Mouse (Mus musculus) gastrocnemius, adult 2 months (tissue): ENCODE data around the gene Rfx4. TPM values are rescaled to one million over a fixed set of nuclear protein-coding genes. Genes with fewer than 3 reads are reported as not detected.

Experiments
- DNase-seq: peaks from one replicate; pipeline ENCODE4 v3.0.0; 2022
- H3K27ac ChIP-seq: fragments of 200-600 bp; 2 replicates; pipeline ENCODE4 v1.8.1; 2022; ENCODE audit warnings: mild to moderate bottlenecking
- H3K4me3 ChIP-seq: fragments of 200-600 bp; 2 replicates; pipeline ENCODE4 v1.8.1; 2022; ENCODE audit warnings: mild to moderate bottlenecking, moderate library complexity
- CTCF ChIP-seq: fragments of 200-600 bp; IDR thresholded peaks from 2 replicates; pipeline ENCODE4 v1.8.1; 2022; ENCODE audit warnings: antibody characterized with exemption, mild to moderate bottlenecking, moderate library complexity
- intact Hi-C: fragments of 180-260 bp; cut with DNase I; formaldehyde crosslinking; loops from one replicate; pipeline ENCODE4 v1.15.1; 2025
- total RNA-seq, 2 experiments: library from RNA; stranded (reverse); gene quantifications; 2 replicates each; pipeline ENCODE4 v1.2.3; 2021

The Rfx4 gene
- total RNA-seq, 2 experiments from 2014 or later, result not detected

- intact Hi-C loops, result no loop called here
- H3K27ac ChIP-seq, result no peak overlapping the region
- no peak for DNase-seq
- no peak for TF ChIP-seq CTCF
- no peak overlapping the region for H3K4me3 ChIP-seq
These were observed 28.1 kb upstream of the Rfx4 start for GRCm38 (mm10) chr10:84727760-84728159.

GRCm38 (mm10) chr10:84730078-84730477, 25.8 kb upstream of the Rfx4 start:
- H3K27ac ChIP-seq, result no peak overlapping the region
- intact Hi-C loops, result no loop called here

GRCm38 (mm10) chr10:84730956-84731355, 24.9 kb upstream of the Rfx4 start:
- TF ChIP-seq CTCF, result no peak
- no peak for DNase-seq
- no peak overlapping the region for H3K27ac ChIP-seq
- intact Hi-C loops, result no loop called here
- no peak overlapping the region for H3K4me3 ChIP-seq

More at GRCm38 (mm10) chr10:84730078-84730477, 25.8 kb upstream of the Rfx4 start:
- peak; percentile 45 for TF ChIP-seq CTCF
- H3K4me3 ChIP-seq, result no peak overlapping the region
- DNase-seq, result no peak

GRCm38 (mm10) chr10:84733511-84733910, 22.4 kb upstream of the Rfx4 start:
- Histone ChIP-seq H3K4me3 (no peak overlapping the region), H3K27ac (no peak overlapping the region)
- intact Hi-C loops, result no loop called here
- no peak for DNase-seq
- no peak for TF ChIP-seq CTCF

GRCm38 (mm10) chr10:84754851-84755785, 744 bp upstream of the Rfx4 start:
- intact Hi-C loops, result no loop called here
- Histone ChIP-seq H3K4me3 (peak overlapping the region; percentile 66), H3K27ac (no peak overlapping the region)
- peak; percentile 40 for DNase-seq
- no peak for TF ChIP-seq CTCF

GRCm38 (mm10) chr10:84756435-84757095, 703 bp downstream of the Rfx4 start:
- H3K4me3 ChIP-seq, result peak overlapping the region; percentile 66

GRCm38 (mm10) chr10:84757426-84758199, 1.8 kb downstream of the Rfx4 start:
- H3K4me3 ChIP-seq, result no peak overlapping the region
- H3K27ac ChIP-seq, result no peak overlapping the region
- intact Hi-C loops, result no loop called here
- TF ChIP-seq CTCF, result no peak
- DNase-seq, result no peak

More at GRCm38 (mm10) chr10:84756435-84757095, 703 bp downstream of the Rfx4 start:
- TF ChIP-seq CTCF, result no peak
- intact Hi-C loops, result no loop called here
- no peak overlapping the region for H3K27ac ChIP-seq
- DNase-seq, result no peak

- no peak for DNase-seq
- intact Hi-C loops, result no loop called here
- no peak overlapping the region for H3K27ac ChIP-seq
These were observed 2.3 kb downstream of the Rfx4 start for GRCm38 (mm10) chr10:84758200-84758468.

GRCm38 (mm10) chr10:84758483-84759431, 2.9 kb downstream of the Rfx4 start:
- no peak for TF ChIP-seq CTCF
- H3K27ac ChIP-seq, result no peak overlapping the region
- intact Hi-C loops, result no loop called here
- no peak overlapping the region for H3K4me3 ChIP-seq
- no peak for DNase-seq

More at GRCm38 (mm10) chr10:84758200-84758468, 2.3 kb downstream of the Rfx4 start:
- no peak overlapping the region for H3K4me3 ChIP-seq
- no peak for TF ChIP-seq CTCF

- peak overlapping the region; percentile 58 for H3K4me3 ChIP-seq
- no peak overlapping the region for H3K27ac ChIP-seq
- intact Hi-C loops, result no loop called here
- DNase-seq, result no peak
- TF ChIP-seq CTCF, result no peak
These were observed 3.8 kb downstream of the Rfx4 start for GRCm38 (mm10) chr10:84759511-84760117.
